In the genomic region with DNA sequence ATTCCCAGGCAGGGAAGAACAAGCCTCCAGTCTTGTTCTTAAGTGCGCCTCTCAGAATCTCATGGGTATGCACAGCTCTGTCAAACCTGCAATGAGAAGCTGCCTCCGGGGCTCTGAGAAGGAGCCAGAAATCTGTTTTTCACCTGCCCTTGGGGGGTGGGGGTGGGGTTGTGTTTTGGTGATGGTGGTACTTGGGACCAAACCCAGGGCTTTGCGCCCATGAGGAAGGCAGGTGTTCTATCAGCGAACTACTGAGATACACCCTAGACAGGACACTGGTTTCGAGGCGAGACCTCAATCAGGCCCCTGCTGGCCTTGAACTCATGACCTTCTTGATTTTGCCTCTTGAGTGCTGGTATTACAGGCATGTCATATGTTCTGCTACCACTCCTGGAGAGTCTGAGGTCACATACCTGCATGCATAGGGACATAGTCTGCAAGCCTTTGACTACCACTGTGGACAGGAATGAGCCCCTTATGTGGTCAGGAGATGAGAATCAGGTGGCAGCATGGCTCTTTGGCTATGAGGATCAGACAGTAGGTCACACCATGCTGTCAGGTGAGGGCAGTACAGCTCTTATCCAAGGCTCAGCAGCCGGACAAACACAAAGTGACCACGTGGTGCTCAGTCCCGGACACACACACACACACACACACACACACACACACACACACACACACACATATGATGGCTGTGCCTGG, we compare ENCODE assay signal across 10 mouse cellular contexts. TPM values are rescaled to one million over a fixed set of nuclear protein-coding genes. Genes with fewer than 3 reads are reported as not detected.
DNase-seq lines count a peak whose midpoint lies in the region; ATAC-seq and TF ChIP-seq lines count a peak whose summit lies in the region.
"Had no signal": no experiment of that assay in that cellular context is flagged by ENCODE, and none has a peak within 500 bp of the region (broad histone marks: within the 10 kb centered on the region; RNA-seq: fewer than 3 reads in every experiment).

No protein-coding gene starts in this region.

- 0 out of 2 replicates have a peak, but pooled peaks have one; percentile 6 for ATAC-seq in kidney, embryonic 16.5 days (ENCODE audit: low FRiP score, low TSS enrichment)
- ATAC-seq in embryonic facial prominence, embryonic 13.5 days (ENCODE audit: insufficient number of reproducible peaks, insufficient read depth, low FRiP score, low TSS enrichment, low read depth), result no peak
- ATAC-seq in heart, postnatal 0 days (ENCODE audit: insufficient read depth, low read depth), result no peak
- no peak for ATAC-seq in limb, embryonic 15.5 days (ENCODE audit: insufficient number of reproducible peaks, low FRiP score, low TSS enrichment, low read depth)
- ATAC-seq in forebrain, embryonic 12.5 days (ENCODE audit: low FRiP score), result no peak
- no peak for ATAC-seq in midbrain, embryonic 14.5 days (ENCODE audit: low FRiP score, low TSS enrichment)
- ATAC-seq: inflammation-experienced regulatory T-cells, adult 6 months had no signal

- H3K4me3 ChIP-seq in kidney, embryonic 16.5 days (ENCODE audit: low read length), result no peak overlapping the region
- H3K4me3 ChIP-seq in embryonic facial prominence, embryonic 13.5 days, result no peak overlapping the region
- H3K4me3 ChIP-seq in heart, postnatal 0 days (ENCODE audit: low read depth, low read length), result no peak overlapping the region
- no peak overlapping the region for H3K4me3 ChIP-seq in limb, embryonic 15.5 days
- H3K4me3 ChIP-seq in forebrain, embryonic 12.5 days (replicated peaks), result no peak overlapping the region
- H3K4me3 ChIP-seq in midbrain, embryonic 14.5 days (replicated peaks; ENCODE audit: low read depth, low read length), result no peak overlapping the region

- peaks cover 9% of the 10 kb centered on the region for H3K36me3 ChIP-seq in kidney, embryonic 16.5 days (ENCODE audit: insufficient read depth, low read length)
- peaks cover 33% of the 10 kb centered on the region for H3K36me3 ChIP-seq in embryonic facial prominence, embryonic 13.5 days
- H3K36me3 ChIP-seq in heart, postnatal 0 days (replicated peaks; ENCODE audit: control insufficient read depth, insufficient read depth, low read length), result peaks cover 29% of the 10 kb centered on the region
- H3K36me3 ChIP-seq in limb, embryonic 15.5 days, result peaks cover 31% of the 10 kb centered on the region
- H3K36me3 ChIP-seq in forebrain, embryonic 12.5 days (replicated peaks), result 0 out of 2 replicates have a peak, but pooled peaks cover 3% of the 10 kb centered on the region
- no peaks in the 10 kb centered on the region for H3K36me3 ChIP-seq in midbrain, embryonic 14.5 days (ENCODE audit: control insufficient read depth, insufficient read depth, low read length)

- no peaks in the 10 kb centered on the region for H3K9me3 ChIP-seq in kidney, embryonic 16.5 days (ENCODE audit: low read length)
- no peaks in the 10 kb centered on the region for H3K9me3 ChIP-seq in embryonic facial prominence, embryonic 13.5 days
- H3K9me3 ChIP-seq in heart, postnatal 0 days (replicated peaks; ENCODE audit: control insufficient read depth, low read length), result no peaks in the 10 kb centered on the region
- H3K9me3 ChIP-seq in limb, embryonic 15.5 days, result no peaks in the 10 kb centered on the region
- no peaks in the 10 kb centered on the region for H3K9me3 ChIP-seq in forebrain, embryonic 12.5 days
- H3K9me3 ChIP-seq in midbrain, embryonic 14.5 days (ENCODE audit: control insufficient read depth, low read length), result no peaks in the 10 kb centered on the region

- no peak for DNase-seq in kidney, postnatal 10 days
- no peak for DNase-seq in heart, postnatal 0 days (ENCODE audit: low spot score)
- DNase-seq in left cerebral cortex, postnatal 14 days (ENCODE audit: low spot score in 2 of 2), result no peak
- DNase-seq in midbrain, embryonic 14.5 days, result no peak

- intact Hi-C loops in left cerebral cortex, postnatal 14 days (cut with DNase I), result no loop called here

- H3K27me3 ChIP-seq in kidney, embryonic 16.5 days (ENCODE audit: insufficient read depth, low read length), result no peaks in the 10 kb centered on the region
- no peaks in the 10 kb centered on the region for H3K27me3 ChIP-seq in embryonic facial prominence, embryonic 13.5 days
- no peaks in the 10 kb centered on the region for H3K27me3 ChIP-seq in heart, postnatal 0 days (ENCODE audit: control insufficient read depth, insufficient read depth, low read length)
- no peaks in the 10 kb centered on the region for H3K27me3 ChIP-seq in limb, embryonic 15.5 days
- no peaks in the 10 kb centered on the region for H3K27me3 ChIP-seq in forebrain, embryonic 12.5 days
- H3K27me3 ChIP-seq in midbrain, embryonic 14.5 days (ENCODE audit: control insufficient read depth, insufficient read depth, low read length), result no peaks in the 10 kb centered on the region

- TF ChIP-seq CTCF in heart, postnatal 0 days (IDR thresholded peaks at IDR 0.05; ENCODE audit: low read depth), result no peak

- H3K4me1 ChIP-seq in kidney, embryonic 16.5 days (ENCODE audit: insufficient read depth, low read length), result peaks cover 61% of the 10 kb centered on the region
- H3K4me1 ChIP-seq in embryonic facial prominence, embryonic 13.5 days, result peaks cover 49% of the 10 kb centered on the region
- peaks cover 81% of the 10 kb centered on the region for H3K4me1 ChIP-seq in heart, postnatal 0 days (ENCODE audit: control insufficient read depth, insufficient read depth)
- peaks cover 86% of the 10 kb centered on the region for H3K4me1 ChIP-seq in limb, embryonic 15.5 days
- peaks cover 15% of the 10 kb centered on the region for H3K4me1 ChIP-seq in forebrain, embryonic 12.5 days
- H3K4me1 ChIP-seq in midbrain, embryonic 14.5 days (ENCODE audit: control insufficient read depth, insufficient read depth, low read length), result peaks cover 7% of the 10 kb centered on the region; the same call in 1 of the 2 replicates

- 0 out of 2 replicates have a peak overlapping the region, but pooled peaks have one; percentile 0 for H3K4me2 ChIP-seq in kidney, embryonic 16.5 days (replicated peaks; ENCODE audit: low read depth, low read length)
- H3K4me2 ChIP-seq in embryonic facial prominence, embryonic 13.5 days, result no peak overlapping the region
- H3K4me2 ChIP-seq in heart, postnatal 0 days (ENCODE audit: low read depth, low read length), result peak overlapping the region; percentile 6; the same call in 1 of the 2 replicates
- no peak overlapping the region for H3K4me2 ChIP-seq in limb, embryonic 15.5 days
- H3K4me2 ChIP-seq in forebrain, embryonic 12.5 days, result no peak overlapping the region
- no peak overlapping the region for H3K4me2 ChIP-seq in midbrain, embryonic 14.5 days (ENCODE audit: low read length)

- WGBS in kidney, embryonic 16.5 days, result 78% methylated on average over 9 of the region's 9 CpGs
- WGBS in embryonic facial prominence, embryonic 13.5 days, result 78% methylated on average over 9 of the region's 9 CpGs
- 63% methylated on average over 9 of the region's 9 CpGs for WGBS in heart, postnatal 0 days
- 79% methylated on average over 9 of the region's 9 CpGs for WGBS in limb, embryonic 15.5 days
- WGBS in forebrain, embryonic 12.5 days, result 92% methylated on average over 9 of the region's 9 CpGs
- 90% methylated on average over 9 of the region's 9 CpGs for WGBS in midbrain, embryonic 14.5 days

- H3K9ac ChIP-seq in kidney, embryonic 16.5 days (replicated peaks; ENCODE audit: low read length), result no peak overlapping the region; the same call in 1 of the 2 replicates
- no peak overlapping the region for H3K9ac ChIP-seq in embryonic facial prominence, embryonic 13.5 days
- no peak overlapping the region; the same call in 1 of the 2 replicates for H3K9ac ChIP-seq in heart, postnatal 0 days (replicated peaks; ENCODE audit: low read depth, low read length)
- no peak overlapping the region for H3K9ac ChIP-seq in limb, embryonic 15.5 days
- H3K9ac ChIP-seq in forebrain, embryonic 12.5 days, result no peak overlapping the region; the same call in 1 of the 2 replicates
- no peak overlapping the region for H3K9ac ChIP-seq in midbrain, embryonic 14.5 days (replicated peaks; ENCODE audit: low read length)

- H3K27ac ChIP-seq in kidney, embryonic 16.5 days (ENCODE audit: low read length), result peak overlapping the region; percentile 84
- H3K27ac ChIP-seq in embryonic facial prominence, embryonic 13.5 days, result peak overlapping the region; percentile 77
- peak overlapping the region; percentile 95 for H3K27ac ChIP-seq in heart, postnatal 0 days (ENCODE audit: low read depth)
- H3K27ac ChIP-seq in limb, embryonic 15.5 days, result peak overlapping the region; percentile 89
- no peak overlapping the region for H3K27ac ChIP-seq in forebrain, embryonic 12.5 days
- no peak overlapping the region for H3K27ac ChIP-seq in midbrain, embryonic 14.5 days (replicated peaks; ENCODE audit: low read depth, low read length)

- TF ChIP-seq EP300 in heart, postnatal 0 days (IDR thresholded peaks at IDR 0.05; ENCODE audit: low read depth), result no peak

RNA-seq across cellular contexts. Expression of gene Hspg2, which starts 30.5 kb away (rescaled TPM):
- 39.6 and 41.7 TPM in 2 replicates for polyA plus RNA-seq in kidney, embryonic 16.5 days (2015; fragmentation: Nextera tagmentation; extraction: Ambion mirVana)
- polyA plus RNA-seq in embryonic facial prominence, embryonic 13.5 days (2015; fragmentation: Nextera tagmentation; extraction: Ambion mirVana), result 28.2 and 30.0 TPM in 2 replicates
- 473 and 516 TPM in 2 replicates for total RNA-seq in heart, postnatal 0 days (2014; rRNA removed; ENCODE audit: low replicate concordance)
- 41.2 and 42.4 TPM in 2 replicates for polyA plus RNA-seq in heart, postnatal 0 days (2015; fragmentation: Nextera tagmentation; extraction: Ambion mirVana)
- 40.6 and 44.5 TPM in 2 replicates for polyA plus RNA-seq in limb, embryonic 15.5 days (2015; fragmentation: Nextera tagmentation; extraction: Ambion mirVana)
- polyA plus RNA-seq in forebrain, embryonic 12.5 days (2016; fragmentation: Nextera tagmentation; extraction: Ambion mirVana), result 8.0 and 8.9 TPM in 2 replicates
- 10 to 100 TPM; 11.6 to 12.9 TPM for total RNA-seq in left cerebral cortex, postnatal 14 days (2021)
- 2.0 and 7.6 TPM in 2 replicates for polyA plus RNA-seq in midbrain, embryonic 14.5 days (2014; fragmentation: Nextera tagmentation; extraction: Ambion mirVana)
- polyA plus RNA-seq: inflammation-experienced regulatory T-cells, adult 6 months had no signal

RNA-seq across cellular contexts. Expression of gene 1700013G24Rik, which starts 45.9 kb away (rescaled TPM):
- polyA plus RNA-seq in kidney, embryonic 16.5 days (2015; fragmentation: Nextera tagmentation; extraction: Ambion mirVana), result not detected in 2 replicates
- not detected in 2 replicates for polyA plus RNA-seq in embryonic facial prominence, embryonic 13.5 days (2015; fragmentation: Nextera tagmentation; extraction: Ambion mirVana)
- not detected in 2 replicates for total RNA-seq in heart, postnatal 0 days (2014; rRNA removed; ENCODE audit: low replicate concordance)
- polyA plus RNA-seq in heart, postnatal 0 days (2015; fragmentation: Nextera tagmentation; extraction: Ambion mirVana), result not detected in 2 replicates
- polyA plus RNA-seq in limb, embryonic 15.5 days (2015; fragmentation: Nextera tagmentation; extraction: Ambion mirVana), result 0.23 and 0.40 TPM in 2 replicates
- polyA plus RNA-seq in forebrain, embryonic 12.5 days (2016; fragmentation: Nextera tagmentation; extraction: Ambion mirVana), result not detected in 2 replicates
- not detected for total RNA-seq in left cerebral cortex, postnatal 14 days (2021)
- not detected in 2 replicates for polyA plus RNA-seq in midbrain, embryonic 14.5 days (2014; fragmentation: Nextera tagmentation; extraction: Ambion mirVana)
- total RNA-seq: left cerebral cortex, postnatal 25 days had no signal
- polyA plus RNA-seq: inflammation-experienced regulatory T-cells, adult 6 months had no signal

Comparison
In these comparisons a context has a peak if more than half of its experiments do, and no peak if none do; other contexts are left out.
1. H3K27ac ChIP-seq: peak in kidney, embryonic 16.5 days (single experiment), embryonic facial prominence, embryonic 13.5 days (single experiment), heart, postnatal 0 days (single experiment) and limb, embryonic 15.5 days (single experiment); none in forebrain, embryonic 12.5 days (single experiment) and midbrain, embryonic 14.5 days (single experiment).
2. H3K4me2 ChIP-seq: peak in kidney, embryonic 16.5 days (single experiment) and heart, postnatal 0 days (single experiment); none in embryonic facial prominence, embryonic 13.5 days (single experiment), limb, embryonic 15.5 days (single experiment), forebrain, embryonic 12.5 days (single experiment) and midbrain, embryonic 14.5 days (single experiment).